Mouse (Mus musculus) c-Kit-negative CD71-positive TER-119-positive erythroid progenitor cells, embryonic 14.5 days (primary cell): ENCODE results near the gene Sox13.

Experiments used
- DNase-seq: peaks from one replicate; pipeline ENCODE4 v3.0.0-alpha.2; 2013; ENCODE audit warnings: low read depth, low spot score

Gene Sox13

GRCm38 (mm10) chr1:133431133-133431532 lies 7.0 kb upstream of the Sox13 start:
- DNase-seq = no peak

DNA sequence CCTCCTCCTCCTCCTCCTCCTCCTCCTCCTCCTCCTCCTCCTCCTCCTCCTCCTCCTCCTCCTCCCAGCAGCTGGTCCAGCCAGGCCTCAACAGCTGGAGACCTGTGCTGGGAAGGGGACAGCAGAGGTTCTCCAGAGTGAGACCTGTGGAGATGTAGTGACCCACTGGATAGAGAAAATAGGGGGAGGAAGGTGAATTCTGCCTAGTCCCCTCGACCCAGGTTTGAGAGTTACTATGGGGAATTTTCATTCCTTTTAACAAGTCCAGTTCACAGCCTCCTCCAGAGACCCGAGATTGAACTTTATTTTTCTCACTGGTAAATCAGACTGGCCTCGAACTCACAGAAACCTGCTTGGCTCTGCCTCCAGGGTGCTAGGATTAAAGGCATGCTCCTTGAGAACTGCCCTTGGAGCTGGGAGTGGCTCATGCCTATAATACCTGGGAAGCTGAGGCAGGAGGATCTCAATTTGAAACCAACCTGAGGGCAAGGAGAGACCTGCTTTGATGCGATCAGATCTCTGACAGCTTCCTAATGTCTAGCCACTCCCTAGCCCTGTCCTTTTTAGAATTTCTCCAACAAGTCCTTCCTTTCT lies 467 bp upstream of the Sox13 start:
- DNase-seq = no peak

GRCm38 (mm10) chr1:133423166-133423542 lies 1.0 kb downstream of the Sox13 start:
- no peak for DNase-seq

DNA sequence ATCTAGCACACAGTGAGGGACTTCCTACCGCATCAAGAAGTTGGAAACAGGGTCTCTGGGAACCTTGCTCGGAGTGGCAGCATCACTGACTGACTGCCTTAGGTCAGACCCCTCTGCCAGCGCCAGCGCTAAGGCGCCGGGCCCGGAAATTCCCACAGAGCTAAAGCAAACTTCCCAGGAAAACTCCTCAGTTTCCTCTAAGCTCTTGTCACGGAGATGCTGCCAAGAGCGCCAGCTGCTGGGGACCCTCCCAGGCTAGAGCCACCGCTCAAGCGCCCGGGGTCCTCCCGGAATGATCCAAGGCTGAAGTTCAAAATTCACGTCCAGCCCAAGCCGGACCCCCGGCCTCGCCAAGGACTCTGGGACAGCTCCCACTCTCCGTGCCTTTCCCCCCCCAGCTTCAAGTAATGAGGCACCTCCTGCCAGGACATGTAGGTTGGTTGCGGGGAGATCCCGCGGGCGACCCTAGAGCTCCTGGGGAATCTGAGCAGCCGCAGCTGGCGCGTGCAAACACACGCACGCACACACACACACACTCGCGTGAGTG lies 1.5 kb downstream of the Sox13 start:
- no peak for DNase-seq

- no peak for DNase-seq
Observed at GRCm38 (mm10) chr1:133421975-133422570, 2.1 kb downstream of the Sox13 start.

DNA sequence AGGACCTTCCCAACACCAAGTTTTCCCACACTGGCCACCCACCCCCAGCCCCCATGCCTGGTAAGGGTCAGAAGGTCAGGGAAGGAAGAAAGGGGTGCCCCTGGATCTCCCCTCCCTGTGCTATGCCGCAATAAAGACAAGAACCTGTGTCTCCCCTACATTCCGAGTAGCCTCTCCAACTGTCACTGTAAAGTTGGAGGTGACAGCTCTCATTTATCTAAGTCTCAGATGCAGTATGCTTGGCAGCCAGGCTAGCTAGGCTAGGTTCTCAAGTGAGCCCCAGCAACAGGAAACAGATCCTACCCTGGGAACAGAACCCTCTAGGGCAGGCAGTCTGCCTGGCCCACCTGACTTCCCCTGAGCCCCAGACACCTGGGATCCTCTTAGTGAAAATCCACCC lies 3.1 kb downstream of the Sox13 start:
- no peak for DNase-seq

DNA sequence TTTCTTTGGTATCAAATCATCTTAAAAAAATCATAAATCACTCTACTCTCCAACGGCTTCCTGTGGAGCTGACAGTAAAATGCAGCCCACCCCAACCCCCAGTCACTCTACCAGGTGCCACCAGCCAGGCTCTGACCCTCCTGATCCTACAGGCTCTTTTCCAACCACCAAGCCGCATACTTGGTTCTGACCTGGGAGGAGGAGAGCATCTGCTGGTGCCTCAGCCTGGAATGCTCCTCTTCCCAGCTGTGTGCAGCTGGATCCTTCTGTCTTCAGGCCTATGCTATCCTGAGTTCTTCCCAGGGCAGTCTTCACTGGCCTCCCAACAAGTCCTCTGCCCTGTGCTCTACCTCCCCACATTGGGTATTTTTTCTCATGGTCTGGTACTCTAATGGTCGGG lies 3.7 kb downstream of the Sox13 start:
- DNase-seq = no peak

DNA sequence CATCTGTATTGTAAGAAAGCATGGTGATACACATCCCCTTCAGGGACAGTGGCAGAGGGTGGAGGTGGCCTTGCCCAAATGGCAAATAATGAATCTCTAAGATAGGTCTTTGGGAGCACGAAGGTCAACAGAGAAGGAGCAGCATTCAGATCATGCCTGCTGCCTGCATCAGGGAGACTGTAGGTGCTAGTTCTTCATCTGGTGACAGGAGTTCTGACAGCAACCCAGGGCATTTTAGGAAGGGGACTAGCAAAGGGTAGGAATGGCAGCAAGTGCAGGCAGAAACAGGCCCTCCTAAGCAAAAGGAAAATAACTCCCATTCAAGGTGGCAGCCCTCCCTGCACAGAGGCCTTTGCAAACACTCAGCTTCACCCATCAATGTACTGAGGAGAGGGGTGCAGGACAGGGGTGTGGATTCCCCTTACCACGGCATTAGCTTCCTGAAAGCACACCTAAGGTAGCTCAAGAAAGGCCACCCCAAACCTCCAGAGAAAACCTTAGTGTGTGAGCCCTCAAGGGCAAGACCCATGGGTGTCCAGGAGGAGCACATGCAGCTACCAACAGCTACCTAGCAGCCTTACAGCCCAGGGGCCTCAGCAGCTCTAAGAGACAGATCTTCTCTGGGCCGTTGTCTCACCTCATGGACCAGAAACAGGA lies 4.9 kb downstream of the Sox13 start:
- DNase-seq = no peak

DNA sequence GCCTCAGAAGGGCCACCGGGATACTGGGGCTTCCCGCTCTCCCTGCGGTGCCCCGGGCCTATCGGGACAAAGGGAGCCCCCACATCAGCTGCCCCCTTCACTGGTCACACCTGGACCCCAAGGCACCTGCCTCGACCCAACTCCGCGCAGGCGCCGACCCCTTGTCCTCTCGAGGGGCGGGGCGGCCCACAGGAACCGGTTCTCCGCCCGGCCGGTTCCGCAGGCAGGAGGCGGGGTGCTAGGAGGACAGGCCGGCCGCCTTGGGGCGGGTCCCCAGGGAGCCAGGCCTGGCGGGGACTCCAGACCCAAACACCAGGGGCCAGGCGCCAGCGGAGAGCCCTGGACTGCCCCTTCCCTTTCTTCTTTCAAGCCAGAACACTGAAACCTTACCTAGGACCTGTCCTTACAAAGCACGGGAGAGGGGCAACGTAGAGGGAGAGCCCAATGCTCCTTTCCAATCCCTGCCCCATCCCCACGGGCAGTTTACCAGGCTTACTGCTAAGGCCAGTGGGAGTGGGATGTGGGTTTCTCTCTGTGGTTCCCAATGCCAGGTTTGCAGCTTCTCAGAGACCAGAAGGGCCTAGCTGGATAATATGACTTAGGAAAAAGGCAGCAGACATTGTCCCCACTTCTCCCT lies 5.9 kb downstream of the Sox13 start:
- no peak for DNase-seq

GRCm38 (mm10) chr1:133417539-133417938 lies 6.6 kb downstream of the Sox13 start:
- no peak for DNase-seq

- DNase-seq = no peak
Observed at GRCm38 (mm10) chr1:133417113-133417512, 7.1 kb downstream of the Sox13 start.

GRCm38 (mm10) chr1:133416472-133416871 lies 7.7 kb downstream of the Sox13 start:
- DNase-seq = no peak

DNA sequence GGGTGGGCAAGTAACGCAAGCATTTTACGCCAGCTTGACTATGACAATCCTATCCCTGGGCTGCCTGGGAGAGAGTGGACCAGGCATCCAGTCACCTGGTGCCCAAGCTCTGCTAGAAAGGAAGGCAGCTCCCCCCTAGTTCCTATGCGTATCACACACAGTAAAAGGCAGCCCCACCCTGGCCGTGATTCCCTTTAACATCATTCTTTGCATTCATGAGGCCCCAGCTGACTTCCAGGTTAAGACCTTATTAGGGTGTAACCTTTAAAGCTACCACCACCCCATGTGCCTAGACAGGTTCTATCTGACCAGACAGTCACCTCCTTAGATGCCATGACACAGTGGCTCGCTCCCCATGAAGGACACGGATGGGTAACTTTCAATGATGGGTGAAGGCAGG lies 8.7 kb downstream of the Sox13 start:
- no peak for DNase-seq

GRCm38 (mm10) chr1:133415086-133415485 lies 9.1 kb downstream of the Sox13 start:
- DNase-seq = no peak

DNA sequence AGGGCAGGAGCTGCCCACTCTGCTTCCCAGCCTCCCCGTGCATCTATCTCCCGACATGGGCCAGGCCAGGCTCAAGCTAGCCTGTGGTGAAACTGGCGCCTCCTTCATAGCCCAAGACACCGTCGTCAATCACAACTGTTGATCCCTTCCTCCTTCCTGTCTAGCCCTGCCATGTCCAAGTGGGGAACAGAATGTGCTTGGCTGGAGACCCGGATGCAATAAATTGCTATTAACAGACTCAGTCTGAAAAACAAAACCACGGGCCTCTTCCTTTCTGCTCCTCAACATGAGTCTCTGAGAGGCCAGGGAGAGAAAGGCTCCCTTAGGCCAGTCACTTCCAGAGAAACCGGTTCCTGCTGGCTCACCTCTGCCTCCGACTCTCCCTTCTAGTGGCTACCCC lies 11.2 kb downstream of the Sox13 start:
- DNase-seq = no peak

DNA sequence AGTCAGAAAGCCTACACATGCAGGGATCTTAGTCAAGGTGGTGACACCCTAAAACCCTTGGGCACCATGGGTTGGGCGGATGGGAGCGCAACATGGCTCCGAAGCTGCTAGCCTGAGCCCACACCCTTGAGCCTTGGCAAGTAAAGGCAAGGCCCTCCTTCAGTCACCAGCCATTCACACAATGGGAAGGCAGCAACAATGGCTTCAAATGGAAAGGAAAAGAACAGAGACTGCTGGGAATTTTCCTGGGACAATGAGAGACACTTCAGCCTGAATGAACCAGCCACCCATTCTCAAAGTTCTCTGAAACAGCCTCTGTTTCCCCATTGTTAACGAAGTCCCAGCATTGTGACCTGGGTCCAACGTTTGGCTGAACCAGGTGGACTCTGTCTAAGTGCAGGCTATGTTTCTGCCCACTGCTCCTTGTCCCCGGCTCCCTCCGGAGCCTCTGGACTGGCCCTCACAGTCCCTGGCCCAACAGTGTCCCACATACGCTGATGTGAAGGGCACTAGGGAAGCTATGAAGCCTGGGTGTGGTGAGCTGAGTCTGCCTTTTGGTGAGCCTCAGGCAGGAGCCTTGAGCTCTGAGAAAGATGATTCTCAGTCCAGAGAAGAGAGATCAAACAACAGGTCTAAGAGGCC lies 12.6 kb downstream of the Sox13 start:
- DNase-seq = no peak

GRCm38 (mm10) chr1:133409786-133410185 lies 14.4 kb downstream of the Sox13 start:
- DNase-seq = no peak

DNA sequence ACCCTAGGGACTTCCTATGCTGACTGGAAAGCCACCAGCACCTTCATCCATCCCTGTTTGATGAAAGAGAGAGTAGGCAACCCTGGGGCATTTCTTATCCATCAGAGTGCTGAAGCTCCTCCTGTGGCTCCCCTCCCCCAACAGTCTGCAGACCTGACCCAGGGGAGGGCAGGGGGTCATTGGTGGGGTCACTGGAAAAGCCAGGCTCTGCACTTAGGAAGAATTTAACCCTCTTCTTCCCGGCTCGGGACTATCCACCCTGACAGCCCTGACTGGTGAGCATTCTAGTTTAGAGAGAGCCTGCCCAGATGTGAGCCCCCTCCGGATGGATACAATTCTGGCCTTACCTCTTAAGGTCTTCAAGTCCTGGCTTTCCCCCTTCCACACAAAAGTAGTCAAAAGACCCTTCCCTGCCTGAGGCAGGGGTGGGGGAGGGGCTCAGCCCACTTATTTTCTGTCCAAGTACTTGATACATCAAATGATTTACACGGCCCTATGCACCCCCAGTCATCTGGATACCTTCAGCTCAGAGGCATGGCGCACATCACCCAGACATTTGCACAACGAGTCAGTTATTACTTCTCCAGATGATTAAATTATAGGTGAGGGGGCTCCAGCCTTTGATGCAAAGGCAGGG lies 15.2 kb downstream of the Sox13 start:
- DNase-seq = no peak

DNA sequence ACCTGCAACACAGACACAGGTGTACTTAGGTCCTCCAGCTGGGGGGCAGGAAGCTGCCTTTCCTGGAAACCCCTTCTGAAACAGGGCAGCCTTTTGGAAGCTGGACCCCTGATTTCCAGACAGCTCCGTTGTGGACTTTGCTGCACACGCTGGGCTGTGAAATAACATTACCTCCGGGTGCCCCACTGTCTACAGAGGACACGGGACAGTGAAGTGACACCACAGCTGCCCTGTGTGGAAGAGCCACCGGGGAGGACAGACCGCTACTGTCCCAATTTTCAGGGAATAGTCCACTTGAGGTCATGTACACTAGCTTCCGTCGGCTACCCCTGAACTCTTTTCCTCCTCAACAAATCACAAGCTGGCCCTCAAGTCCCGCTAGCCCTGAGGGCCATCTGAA lies 15.9 kb downstream of the Sox13 start:
- DNase-seq = no peak

DNA sequence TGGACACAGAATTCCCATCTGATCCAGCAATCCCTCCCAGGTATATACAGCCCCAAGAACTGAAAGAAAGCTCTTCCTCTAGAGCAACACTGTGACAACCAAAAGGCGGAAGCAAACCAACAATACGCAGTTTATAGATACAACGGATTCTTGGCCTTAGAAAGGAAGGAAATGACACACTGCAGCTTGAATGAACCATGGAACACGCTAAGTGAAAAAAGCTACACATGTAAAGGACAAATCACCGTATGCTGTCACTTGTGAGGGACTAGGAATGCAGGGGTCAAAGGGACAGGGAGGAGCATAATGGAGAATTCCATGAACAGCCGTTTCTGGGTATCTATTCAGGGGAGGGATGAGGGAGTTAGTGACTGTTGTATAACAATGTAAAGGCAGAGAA lies 16.7 kb downstream of the Sox13 start:
- no peak for DNase-seq

DNA sequence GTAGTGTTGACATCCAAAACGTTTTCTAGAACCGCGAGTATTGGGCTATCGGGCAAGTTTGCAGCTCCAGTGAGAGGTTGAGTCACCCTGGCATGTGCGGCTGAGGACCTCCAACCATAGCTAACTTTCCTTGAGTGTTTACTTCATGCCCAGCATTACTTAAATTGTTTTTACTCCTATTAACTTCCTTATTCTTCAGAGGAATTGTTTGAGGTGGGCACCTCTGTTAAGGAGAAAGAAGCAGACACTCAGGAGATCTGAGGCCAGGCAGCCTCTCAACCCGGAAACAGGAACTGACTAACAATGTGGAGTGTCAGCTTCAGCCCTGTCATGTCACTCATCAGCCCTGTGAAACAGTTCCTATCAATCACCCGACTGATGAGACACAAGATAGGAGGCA lies 17.6 kb downstream of the Sox13 start:
- no peak for DNase-seq

DNA sequence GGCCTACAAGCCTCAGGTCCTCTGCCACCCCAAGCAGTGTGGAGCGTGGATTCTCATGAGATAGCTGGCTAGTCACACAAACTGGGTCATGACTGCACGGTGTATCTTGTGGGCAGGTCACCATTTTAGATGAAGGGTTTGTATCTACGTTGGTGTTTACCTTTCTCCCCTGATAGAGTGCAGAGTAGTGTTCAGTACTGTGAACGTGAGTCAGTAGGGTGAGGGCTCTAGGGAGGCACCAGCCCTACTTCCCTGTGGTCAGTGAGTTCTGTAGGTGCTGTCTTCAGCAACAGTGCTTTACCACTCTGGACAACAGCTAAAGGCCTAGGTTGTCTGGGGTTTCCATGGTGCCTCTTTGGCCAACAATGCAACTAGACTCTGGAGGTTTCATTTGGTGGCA lies 20.2 kb downstream of the Sox13 start:
- no peak for DNase-seq
